Mouse (Mus musculus) bone marrow macrophage, adult 2 months (primary cell): ENCODE results near the gene Bzw1. TPM values are rescaled to one million over a fixed set of nuclear protein-coding genes. Genes with fewer than 3 reads are reported as not detected.

Source experiments
- H3K27ac ChIP-seq: 2 replicates; pipeline ENCODE4 v1.5.1; 2012; ENCODE audit warnings: low read depth, low read length; ENCODE audit not compliant: insufficient read depth
- H3K4me1 ChIP-seq: 2 replicates; pipeline ENCODE4 v1.6.1; 2012; ENCODE audit warnings: low read length; ENCODE audit not compliant: control insufficient read depth, insufficient read depth
- H3K4me3 ChIP-seq: 2 replicates; pipeline ENCODE4 v1.5.1; 2012; ENCODE audit warnings: mild to moderate bottlenecking, low read length, moderate library complexity; ENCODE audit not compliant: insufficient read depth
- CTCF ChIP-seq: IDR thresholded peaks from 2 replicates; pipeline ENCODE4 v1.5.1; 2012; ENCODE audit warnings: low read depth, mild to moderate bottlenecking, low read length, moderate library complexity
- POLR2A ChIP-seq: IDR thresholded peaks from 2 replicates; pipeline ENCODE4 v1.6.1; 2012; ENCODE audit warnings: mild to moderate bottlenecking, low read depth, low read length, borderline replicate concordance
- polyA plus RNA-seq: library from polyadenylated mRNA; stranded (reverse); fragments of >200 nt; gene quantifications from 2 replicates; pipeline ENCODE4 v1.2.4, GENCODE M21; 2012; ENCODE audit not compliant: missing spikeins, insufficient read depth, insufficient read length

Bzw1 gene
- polyA plus RNA-seq, 1 experiment, result 126 TPM

DNA sequence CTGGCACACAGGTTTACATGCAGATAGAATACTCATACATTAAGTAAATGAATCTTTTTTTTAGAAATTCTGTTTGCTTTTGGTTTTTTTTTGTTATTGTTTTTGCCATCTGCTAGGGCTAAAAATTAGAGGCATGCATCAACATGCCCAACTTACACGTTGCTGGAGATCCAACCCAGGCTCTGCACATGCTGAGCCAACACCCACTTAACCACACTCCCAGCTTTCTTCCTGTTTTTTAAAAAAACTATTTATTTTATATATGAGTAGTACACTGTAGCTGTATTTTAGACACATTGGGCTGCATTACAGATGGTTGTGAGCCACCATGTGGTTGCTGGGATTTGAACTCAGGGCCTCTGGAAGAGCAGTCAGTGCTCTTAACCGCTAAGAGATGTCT is 23.4 kb downstream of the Bzw1 start:
- peak overlapping the region; percentile 53; the same call in 1 of the 2 replicates for H3K27ac ChIP-seq
- no peak overlapping the region for H3K4me3 ChIP-seq
- peaks cover 9% of the 10 kb centered on the region for H3K4me1 ChIP-seq
- TF ChIP-seq POLR2A (no peak), CTCF (no peak)

DNA sequence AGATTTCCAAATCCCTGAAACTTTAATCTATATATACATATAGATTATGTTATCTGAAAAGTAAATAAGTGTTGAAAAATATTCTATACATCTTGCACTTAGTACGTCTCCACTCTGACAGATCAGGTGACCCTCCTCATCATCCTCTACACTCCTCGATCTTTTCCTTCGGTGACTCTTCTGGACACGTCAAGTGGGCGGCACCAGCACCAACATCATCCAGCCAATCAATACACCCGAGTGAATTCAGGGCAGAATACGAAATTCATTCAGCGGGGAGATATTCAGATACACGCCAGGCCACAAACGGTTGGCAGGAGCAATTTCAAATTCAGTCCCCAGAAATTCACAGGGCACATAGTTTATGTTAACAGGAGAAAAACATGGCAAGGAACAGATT is 27.3 kb downstream of the Bzw1 start:
- peaks cover 12% of the 10 kb centered on the region for H3K4me1 ChIP-seq
- TF ChIP-seq POLR2A, result no peak
- no peak for TF ChIP-seq CTCF
- no peak overlapping the region for H3K4me3 ChIP-seq
- no peak overlapping the region for H3K27ac ChIP-seq

DNA sequence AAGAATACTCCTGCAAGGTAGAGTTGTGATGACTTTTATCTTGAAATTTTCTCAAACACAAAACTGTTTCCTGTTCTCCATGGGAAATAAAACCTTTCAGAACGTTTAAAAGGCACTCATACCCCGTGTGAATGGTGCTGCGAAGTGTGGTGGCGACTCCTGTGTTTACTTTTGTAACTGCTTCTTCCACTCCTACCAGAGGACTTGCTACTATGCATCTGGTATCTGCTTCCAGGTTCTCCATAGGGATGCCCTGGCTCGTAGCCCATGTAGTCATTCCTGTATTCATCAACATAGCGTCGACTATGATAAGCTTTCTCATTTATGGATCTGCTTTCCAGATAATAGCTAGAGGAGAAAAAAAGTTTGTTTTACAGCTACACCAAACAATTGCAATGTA is 28.3 kb downstream of the Bzw1 start:
- H3K4me1 ChIP-seq, result peaks cover 9% of the 10 kb centered on the region
- H3K27ac ChIP-seq, result no peak overlapping the region
- no peak overlapping the region for H3K4me3 ChIP-seq
- TF ChIP-seq POLR2A (no peak), CTCF (no peak)

DNA sequence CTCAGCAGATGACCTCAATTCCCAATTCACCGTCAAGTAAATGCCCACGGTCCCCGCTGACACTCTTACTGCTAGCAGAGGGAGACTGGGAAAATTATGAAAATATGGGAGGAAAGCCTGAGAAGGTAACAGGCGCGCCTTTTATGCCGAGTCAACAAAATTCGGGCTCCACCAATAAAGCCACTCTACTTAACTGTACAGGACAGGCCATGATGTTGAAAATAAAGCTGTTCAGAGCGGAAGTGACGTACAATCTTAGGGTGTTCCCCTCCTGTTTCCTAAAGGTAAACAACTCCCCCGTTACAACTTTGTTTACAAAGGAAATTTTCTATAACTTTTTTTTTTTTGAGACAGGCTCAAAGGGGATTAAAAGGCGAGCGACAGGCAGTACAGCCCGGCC is 30.2 kb downstream of the Bzw1 start:
- Histone ChIP-seq H3K4me3 (peak overlapping the region; percentile 94), H3K4me1 (peaks cover 3% of the 10 kb centered on the region), H3K27ac (peak overlapping the region; percentile 87)
- TF ChIP-seq POLR2A, result no peak
- TF ChIP-seq CTCF, result no peak

DNA sequence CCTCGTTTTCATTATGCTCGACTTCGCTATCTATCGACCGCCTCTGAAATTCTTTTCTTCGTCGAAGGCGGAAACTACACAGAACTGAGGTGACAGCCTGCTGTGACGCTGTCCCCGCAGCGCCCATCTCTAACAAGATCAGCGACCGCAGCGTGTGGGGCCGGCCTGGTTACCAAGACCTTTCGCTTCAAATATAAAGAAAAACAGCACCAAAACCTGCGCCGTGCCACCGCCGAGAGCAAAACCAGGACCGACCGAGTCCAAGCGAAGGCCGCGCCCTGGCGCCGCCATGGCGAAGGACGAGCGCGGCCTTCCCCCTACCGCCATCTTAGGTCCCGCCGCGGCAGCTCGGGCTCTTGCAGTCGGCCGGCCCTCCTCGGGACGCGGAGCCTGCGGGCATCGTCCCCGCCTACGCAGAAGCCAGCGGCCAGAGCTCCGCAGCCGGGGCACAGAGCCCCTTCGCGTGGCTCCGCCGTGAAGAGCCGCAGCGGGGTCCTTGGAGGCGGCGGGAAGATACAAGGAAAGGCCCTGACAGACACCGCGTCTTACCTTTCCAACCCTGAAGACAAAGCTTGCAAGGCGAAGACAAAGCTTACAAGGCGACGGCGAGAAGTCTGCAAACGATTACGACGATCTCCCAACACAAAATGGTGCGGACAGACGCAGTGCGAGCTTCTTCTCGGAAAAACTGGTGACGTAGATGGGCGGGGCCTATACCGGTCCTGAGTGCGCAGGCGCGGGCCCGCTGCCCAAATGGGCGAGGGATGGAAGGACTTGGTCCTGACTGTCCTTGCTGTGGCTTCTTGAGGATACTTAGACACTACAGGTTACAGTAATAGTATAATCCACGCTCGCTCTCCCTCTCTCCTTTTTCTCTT is 30.9 kb downstream of the Bzw1 start, which contains the start of gene Clk1:
Clk1 (minus strand) TSS at position 696 of the 878 bp plus-strand sequence.
- Histone ChIP-seq H3K4me1 (peaks cover 3% of the 10 kb centered on the region), H3K27ac (peak within 1 kb of the TSS; percentile 87), H3K4me3 (peak within 1 kb of the TSS; percentile 94)
- peak; percentile 76; the same call in 1 of the 2 replicates for TF ChIP-seq POLR2A
- TF ChIP-seq CTCF, result no peak

DNA sequence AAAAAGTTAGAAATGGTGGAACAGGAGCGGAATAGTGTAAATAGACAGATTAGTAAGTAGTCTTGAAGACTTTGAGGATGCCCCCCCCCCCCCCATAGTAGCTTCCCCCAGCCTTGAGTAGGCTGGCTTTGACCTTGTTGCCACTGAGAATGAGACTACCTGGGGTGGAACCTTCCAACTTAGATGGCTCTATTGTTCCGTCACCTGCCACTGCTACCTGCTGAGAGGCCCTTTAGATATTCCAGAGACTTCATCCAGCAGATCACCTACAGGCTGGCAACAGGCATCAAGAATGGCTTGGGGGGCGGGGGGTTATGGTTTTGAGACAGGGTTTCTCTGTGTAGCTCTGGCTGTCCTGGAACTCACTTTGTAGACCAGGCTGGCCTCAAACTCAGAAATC is 31.9 kb downstream of the Bzw1 start:
- Histone ChIP-seq H3K27ac (no peak overlapping the region), H3K4me1 (peaks cover 3% of the 10 kb centered on the region), H3K4me3 (no peak overlapping the region)
- no peak for TF ChIP-seq CTCF
- no peak for TF ChIP-seq POLR2A

DNA sequence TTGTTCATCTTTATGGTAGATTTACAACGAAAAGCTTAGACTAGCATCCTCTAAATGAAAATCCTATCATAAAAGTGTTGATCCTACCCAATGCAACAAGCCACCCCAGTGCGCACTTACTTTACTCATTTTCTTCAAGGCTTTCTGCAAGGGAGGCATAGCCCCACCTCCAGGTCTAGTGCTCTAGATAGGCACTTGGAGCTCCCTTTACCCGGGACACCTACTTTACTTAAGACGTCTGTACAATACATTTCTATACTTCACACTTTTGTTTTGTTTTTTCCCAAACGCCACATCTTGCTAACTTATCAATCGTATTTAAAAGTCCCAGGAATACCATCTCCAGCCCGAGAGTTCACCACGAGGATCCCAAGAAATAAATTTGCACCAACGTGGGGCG is 52.0 kb downstream of the Bzw1 start:
- TF ChIP-seq CTCF (no peak), POLR2A (no peak)
- Histone ChIP-seq H3K27ac (peak overlapping the region; percentile 87), H3K4me1 (peaks cover 16% of the 10 kb centered on the region), H3K4me3 (peak overlapping the region; percentile 80)

DNA sequence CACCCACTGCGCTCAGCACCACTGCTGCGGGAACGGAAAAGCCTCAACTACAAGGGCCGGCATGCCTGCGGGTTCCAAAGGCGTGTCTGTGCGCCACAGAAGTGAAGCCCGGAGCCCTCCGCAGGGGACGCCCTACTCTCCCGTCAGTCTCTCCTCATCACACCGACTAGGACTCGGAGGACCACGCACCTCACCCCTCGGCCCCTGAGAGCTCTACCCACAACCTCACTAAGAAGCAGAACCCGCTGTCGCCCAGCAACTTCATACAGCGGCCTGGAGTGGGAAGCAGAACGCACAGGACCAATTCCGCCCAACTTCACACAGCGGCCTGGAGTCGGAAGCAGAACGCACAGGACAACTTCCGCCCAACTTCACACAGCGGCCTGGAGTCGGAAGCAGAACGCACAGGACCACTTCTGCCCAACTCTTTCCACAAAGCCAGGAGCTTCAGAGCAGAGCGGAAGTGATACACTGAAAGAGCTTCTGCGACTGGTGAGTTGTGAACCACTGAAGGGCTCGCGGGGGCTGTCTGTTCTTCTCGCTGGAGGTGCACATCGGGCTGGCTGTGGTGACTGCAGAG is 52.5 kb downstream of the Bzw1 start, which contains the start of the genes Nif3l1 and Ppil3:
Nif3l1 (plus strand) TSS at position 9 of the 580 bp plus-strand sequence.
Ppil3 (minus strand) TSS at position 344 of the 580 bp plus-strand sequence.
- Histone ChIP-seq H3K4me1 (peaks cover 17% of the 10 kb centered on the region), H3K4me3 (peak within 1 kb of the TSS; percentile 80), H3K27ac (peak within 1 kb of the TSS; percentile 87)
- TF ChIP-seq CTCF (no peak), POLR2A (no peak)

DNA sequence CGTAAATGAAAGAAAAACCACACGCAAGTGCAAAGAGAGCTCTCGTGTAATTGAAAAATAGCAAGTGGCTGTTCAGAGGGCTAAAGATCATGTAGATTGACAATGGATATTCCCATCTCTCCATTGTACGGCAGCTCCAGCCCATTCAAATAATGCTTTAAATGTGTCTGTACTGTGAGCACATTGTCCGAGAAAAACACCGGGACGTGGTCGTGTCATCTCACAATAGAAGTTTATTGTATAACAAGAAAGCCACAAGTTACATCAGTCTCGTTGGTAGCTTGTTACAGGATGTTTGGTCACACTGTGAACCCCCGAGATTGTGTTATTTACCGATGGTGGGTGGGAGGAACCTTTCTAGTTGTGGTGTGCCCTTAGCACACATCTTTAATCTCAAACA is 53.2 kb downstream of the Bzw1 start:
- peaks cover 22% of the 10 kb centered on the region for H3K4me1 ChIP-seq

DNA sequence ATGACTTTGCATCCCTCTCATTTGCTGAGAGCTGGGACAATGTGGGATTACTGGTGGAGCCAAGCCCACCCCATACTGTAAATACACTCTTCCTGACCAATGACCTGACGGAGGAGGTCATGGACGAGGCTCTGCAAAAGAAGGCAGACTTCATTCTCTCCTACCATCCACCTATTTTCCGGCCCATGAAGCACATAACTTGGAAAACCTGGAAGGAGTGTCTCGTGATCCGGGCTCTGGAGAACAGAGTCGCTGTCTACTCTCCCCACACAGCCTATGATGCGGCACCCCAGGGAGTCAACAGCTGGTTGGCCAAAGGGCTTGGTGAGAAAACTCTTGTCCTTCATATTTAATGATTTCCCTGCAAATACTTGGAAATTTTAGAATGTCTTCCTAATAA is 55.1 kb downstream of the Bzw1 start:
- H3K27ac ChIP-seq, result no peak overlapping the region
- peaks cover 28% of the 10 kb centered on the region for H3K4me1 ChIP-seq
- no peak overlapping the region for H3K4me3 ChIP-seq
- TF ChIP-seq CTCF (no peak), POLR2A (no peak)

More for the DNA sequence above, 53.2 kb downstream of the Bzw1 start:
- peak overlapping the region; percentile 80 for H3K4me3 ChIP-seq
- TF ChIP-seq POLR2A (no peak), CTCF (no peak)
- H3K27ac ChIP-seq, result peak overlapping the region; percentile 64
